Mouse (Mus musculus): ENCODE measurements around the gene Zfp575.

Gene Zfp575

GRCm38 (mm10) chr7:24605561-24605960, 18.1 kb upstream of the Zfp575 start:
- peak; percentile 31 for DNase-seq (ENCODE audit: low read depth, low spot score)

DNA sequence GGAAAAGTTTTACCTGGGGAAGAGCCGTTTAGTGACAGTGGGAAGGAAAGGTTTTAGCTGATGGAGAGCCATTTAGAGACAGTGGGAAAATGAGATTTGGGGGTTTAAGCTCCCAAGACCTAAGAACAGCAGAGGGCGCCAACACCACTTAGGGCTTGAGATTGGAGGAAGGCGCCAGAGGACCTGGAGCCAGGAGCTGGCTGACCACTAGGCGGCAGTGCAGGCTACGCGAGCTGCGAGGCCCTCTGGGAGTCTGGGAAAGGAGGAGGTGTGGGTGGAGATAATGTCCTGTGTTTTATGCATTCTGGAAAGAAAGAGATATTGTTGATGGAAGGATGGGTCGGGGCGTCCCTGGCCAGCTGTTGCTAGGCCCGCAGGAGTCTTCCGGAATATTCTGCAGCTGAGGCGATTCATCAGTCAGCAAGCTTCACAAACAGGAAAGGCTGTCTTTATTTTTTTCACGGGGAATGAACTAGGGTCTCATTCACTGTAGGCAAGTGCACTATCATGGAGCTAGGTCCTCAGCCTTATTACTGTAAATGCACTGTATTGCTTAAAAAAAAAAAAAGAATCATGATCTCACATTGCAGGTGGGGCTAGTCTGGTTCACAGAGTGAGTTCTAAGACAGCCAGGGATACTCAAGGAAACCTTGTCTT, 13.6 kb upstream of the Zfp575 start:
- DNase-seq (ENCODE audit: low read depth, low spot score) = peak; percentile 98

GRCm38 (mm10) chr7:24599211-24600067, 12.0 kb upstream of the Zfp575 start:
- DNase-seq (ENCODE audit: low read depth, low spot score) = no peak

DNA sequence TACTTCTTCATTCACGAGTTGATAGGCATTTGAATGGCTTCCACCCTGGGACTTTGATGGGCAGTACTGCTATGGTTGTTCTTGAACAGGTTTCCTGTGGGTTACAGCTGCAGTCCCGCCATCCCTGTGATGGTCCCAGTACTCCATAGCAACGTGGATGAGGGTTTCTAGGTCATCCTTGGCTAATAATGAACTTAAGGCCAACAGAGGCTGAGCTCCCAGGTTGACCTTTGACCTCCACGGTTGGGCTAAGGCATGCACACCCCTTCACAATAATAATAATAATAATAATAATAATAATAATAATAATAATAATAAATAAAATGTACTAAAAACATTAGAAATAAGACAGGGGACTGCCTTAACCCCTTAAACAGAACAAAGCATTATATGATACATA, 10.7 kb upstream of the Zfp575 start:
- DNase-seq (ENCODE audit: low read depth, low spot score) = no peak

GRCm38 (mm10) chr7:24595464-24595863, 8.0 kb upstream of the Zfp575 start:
- DNase-seq (ENCODE audit: low read depth, low spot score) = no peak

- no peak for DNase-seq (ENCODE audit: low read depth, low spot score)
Measured at GRCm38 (mm10) chr7:24594309-24594803, 6.9 kb upstream of the Zfp575 start.

GRCm38 (mm10) chr7:24593621-24594308, 6.3 kb upstream of the Zfp575 start:
- DNase-seq (ENCODE audit: low read depth, low spot score) = peak; percentile 83

GRCm38 (mm10) chr7:24592781-24593180, 5.3 kb upstream of the Zfp575 start:
- DNase-seq (ENCODE audit: low read depth, low spot score) = peak; percentile 25

DNA sequence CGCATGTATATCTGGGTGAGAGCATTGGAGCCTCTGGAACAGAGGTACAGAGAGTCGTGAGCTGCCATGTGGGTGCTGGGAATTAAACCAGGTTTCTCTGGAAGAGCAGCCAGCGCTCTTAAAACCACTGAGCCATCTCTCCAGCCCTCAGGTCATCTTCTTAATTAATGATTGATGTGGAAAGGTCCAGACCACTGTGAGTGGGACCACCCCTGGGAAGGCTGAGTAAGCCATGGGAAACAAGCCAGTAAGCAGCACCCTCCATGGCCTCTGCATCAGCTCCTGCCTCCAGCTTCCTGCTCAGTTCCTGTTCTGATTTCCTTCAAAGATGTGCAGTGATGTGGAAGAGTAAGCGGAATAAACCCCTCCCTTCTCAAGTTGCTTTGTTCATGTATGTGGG, 4.7 kb upstream of the Zfp575 start:
- no peak for DNase-seq (ENCODE audit: low read depth, low spot score)

GRCm38 (mm10) chr7:24591735-24592134, 4.3 kb upstream of the Zfp575 start:
- DNase-seq (ENCODE audit: low read depth, low spot score) = peak; percentile 22

- DNase-seq (ENCODE audit: low read depth, low spot score) = no peak
Measured at GRCm38 (mm10) chr7:24588336-24588735, 895 bp upstream of the Zfp575 start.

GRCm38 (mm10) chr7:24586828-24587227, 613 bp downstream of the Zfp575 start:
- DNase-seq (ENCODE audit: low read depth, low spot score) = peak; percentile 39

GRCm38 (mm10) chr7:24585995-24586394, 1.4 kb downstream of the Zfp575 start:
- no peak for DNase-seq (ENCODE audit: low read depth, low spot score)

GRCm38 (mm10) chr7:24584876-24585275, 2.6 kb downstream of the Zfp575 start:
- no peak for DNase-seq (ENCODE audit: low read depth, low spot score)

GRCm38 (mm10) chr7:24577811-24578210, 9.6 kb downstream of the Zfp575 start:
- no peak for DNase-seq (ENCODE audit: low read depth, low spot score)

GRCm38 (mm10) chr7:24574224-24574796, 13.1 kb downstream of the Zfp575 start:
- no peak for DNase-seq (ENCODE audit: low read depth, low spot score)

DNA sequence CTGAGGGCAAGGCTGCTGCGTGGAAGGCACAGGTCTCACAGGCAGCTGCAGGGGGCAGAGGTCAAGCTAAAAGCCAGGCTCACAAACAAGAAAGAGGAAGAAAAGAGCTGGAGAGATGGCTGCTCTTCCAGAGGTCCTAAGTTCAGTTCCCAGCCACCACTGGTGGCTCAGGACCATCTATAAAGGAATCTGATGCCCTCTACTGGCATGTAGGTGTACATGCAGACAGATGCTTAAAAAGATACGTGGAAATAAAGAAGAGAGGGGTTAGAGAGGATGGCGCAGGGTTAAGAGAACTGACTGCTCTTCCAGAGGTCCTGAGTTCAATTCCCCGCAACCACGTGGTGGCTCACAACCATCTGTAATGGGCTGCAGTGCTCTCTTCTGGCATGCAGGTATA, 15.0 kb downstream of the Zfp575 start:
- no peak for DNase-seq (ENCODE audit: low read depth, low spot score)

DNA sequence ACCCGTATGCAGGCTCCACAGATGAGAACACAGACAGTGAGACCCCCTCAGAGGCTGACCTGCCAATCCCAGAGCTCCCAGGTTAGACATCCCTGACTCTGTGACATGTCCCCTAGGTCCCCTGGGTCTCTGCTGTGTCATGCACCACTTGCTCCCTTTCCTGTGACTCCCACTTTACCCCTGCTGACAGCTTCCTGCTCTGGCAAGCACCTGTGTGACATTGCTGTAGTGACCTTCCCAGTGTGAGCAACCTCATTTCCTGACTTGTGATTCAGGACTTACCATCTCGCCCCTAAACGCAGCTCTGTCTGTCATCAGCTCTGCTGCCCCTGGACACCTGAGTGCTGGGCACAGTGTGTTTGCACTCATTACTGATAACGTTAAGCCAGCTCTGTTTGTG, 16.4 kb downstream of the Zfp575 start:
- DNase-seq (ENCODE audit: low read depth, low spot score) = no peak

DNA sequence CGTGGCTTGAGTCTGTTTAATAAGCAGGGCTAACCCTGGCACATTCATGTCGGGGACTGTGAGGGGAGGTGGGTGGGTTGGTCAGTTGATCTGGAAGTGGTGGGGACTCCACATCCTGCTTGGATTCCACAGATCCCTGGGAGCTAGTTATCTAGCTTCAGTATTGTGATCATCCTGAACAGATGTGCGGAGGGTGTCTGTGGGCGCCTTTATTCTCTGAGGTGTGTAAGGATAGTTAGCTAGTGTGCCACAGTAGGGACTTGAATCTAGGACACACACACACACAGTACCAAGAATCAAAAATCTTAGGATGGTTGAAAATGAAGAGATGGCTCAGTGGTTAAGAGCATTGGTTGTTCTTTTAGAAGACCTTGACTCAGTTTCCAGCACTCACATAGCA, 18.9 kb downstream of the Zfp575 start:
- DNase-seq (ENCODE audit: low read depth, low spot score) = peak; percentile 28

DNA sequence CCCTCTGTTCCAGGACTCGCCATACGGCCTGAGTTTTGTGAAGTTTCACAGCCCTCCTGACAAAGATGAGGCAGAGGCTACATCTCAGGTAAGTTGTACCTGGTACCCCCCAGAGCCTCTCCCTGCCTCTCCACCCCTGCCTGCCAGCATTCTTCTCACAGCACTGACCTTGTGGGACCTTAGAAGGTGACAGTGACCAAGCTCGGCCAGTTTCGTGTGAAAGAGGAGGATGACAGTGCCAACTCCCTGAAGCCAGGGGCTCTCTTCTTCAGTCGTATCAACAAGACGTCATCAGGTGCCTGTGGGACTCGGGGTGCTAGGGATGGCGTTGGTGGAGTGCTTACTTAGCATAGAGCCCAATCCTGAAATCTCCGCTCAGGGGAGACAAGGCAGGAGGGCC, 21.2 kb downstream of the Zfp575 start:
- DNase-seq (ENCODE audit: low read depth, low spot score) = no peak

DNA sequence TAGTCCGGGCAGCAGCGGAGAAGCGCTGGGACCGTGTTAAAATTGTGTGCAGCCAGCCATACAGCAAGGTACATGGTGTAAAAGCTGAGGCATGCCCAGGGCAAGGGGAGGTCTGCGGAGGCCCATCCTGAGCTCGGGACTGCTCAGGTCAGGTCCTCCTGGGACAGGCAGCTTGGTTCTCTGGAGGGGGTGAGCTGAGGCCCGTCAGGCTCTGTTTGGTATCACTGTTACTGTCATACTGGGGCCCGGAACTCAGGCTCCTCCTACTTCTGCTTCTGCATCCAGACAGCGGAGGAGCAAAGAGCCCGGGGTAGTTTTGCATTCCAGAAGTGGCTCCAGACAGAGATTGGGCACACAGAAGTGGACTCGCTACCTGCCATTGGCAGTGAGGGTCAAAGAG, 21.8 kb downstream of the Zfp575 start:
- no peak for DNase-seq (ENCODE audit: low read depth, low spot score)
